Mouse (Mus musculus): ENCODE results near the gene Ybey. TPM values are rescaled to one million over a fixed set of nuclear protein-coding genes. Genes with fewer than 3 reads are reported as not detected.
A peak's percentile ranks its signal among the peaks of the same experiment; 100 is the strongest.

The Ybey gene
- polyA plus RNA-seq, 1 experiment from 2014 or later: 2.6 TPM

GRCm38 (mm10) chr10:76442178-76443088 lies 26.5 kb downstream of the Ybey start, which contains the start of gene Pcnt:
Gene Pcnt, minus strand, starts transcription at chr10:76442786.
- peak within 1 kb of the TSS; percentile 97 for H3K27ac ChIP-seq (replicated peaks)
- H3K9me3 ChIP-seq (replicated peaks): no peaks in the 10 kb centered on the region
- H3K36me3 ChIP-seq (replicated peaks): peaks cover 30% of the 10 kb centered on the region
- peaks cover 53% of the 10 kb centered on the region for H3K4me1 ChIP-seq (replicated peaks)
- H3K4me2 ChIP-seq: peak within 1 kb of the TSS; percentile 84
- H3K4me3 ChIP-seq (replicated peaks): peak within 1 kb of the TSS; percentile 81
- peak; percentile 98 for ATAC-seq (ENCODE audit: insufficient read depth)
- H3K27me3 ChIP-seq: no peaks in the 10 kb centered on the region
- under 1% methylated on average over 78 of the region's 78 CpGs for WGBS (ENCODE audit: insufficient replicate concordance)
- H3K9ac ChIP-seq: peak within 1 kb of the TSS; percentile 80

GRCm38 (mm10) chr10:76440281-76440680 lies 28.6 kb downstream of the Ybey start, which contains the start of gene AC141477.1:
Gene AC141477.1, minus strand, starts transcription at chr10:76440444.
- H3K27ac ChIP-seq (replicated peaks): no peak within 1 kb of the TSS
- H3K36me3 ChIP-seq (replicated peaks): peaks cover 52% of the 10 kb centered on the region
- H3K27me3 ChIP-seq: no peaks in the 10 kb centered on the region
- ATAC-seq (ENCODE audit: insufficient read depth): no peak
- peak within 1 kb of the TSS; percentile 81 for H3K4me3 ChIP-seq (replicated peaks)
- H3K4me1 ChIP-seq (replicated peaks): peaks cover 32% of the 10 kb centered on the region
- no peaks in the 10 kb centered on the region for H3K9me3 ChIP-seq (replicated peaks)
- H3K4me2 ChIP-seq: peak within 1 kb of the TSS; percentile 84
- WGBS (ENCODE audit: insufficient replicate concordance): 88% methylated on average over 17 of the region's 17 CpGs
- 0 out of 2 replicates have a peak within 1 kb of the TSS, but pooled peaks have one; percentile 80 for H3K9ac ChIP-seq

DNA sequence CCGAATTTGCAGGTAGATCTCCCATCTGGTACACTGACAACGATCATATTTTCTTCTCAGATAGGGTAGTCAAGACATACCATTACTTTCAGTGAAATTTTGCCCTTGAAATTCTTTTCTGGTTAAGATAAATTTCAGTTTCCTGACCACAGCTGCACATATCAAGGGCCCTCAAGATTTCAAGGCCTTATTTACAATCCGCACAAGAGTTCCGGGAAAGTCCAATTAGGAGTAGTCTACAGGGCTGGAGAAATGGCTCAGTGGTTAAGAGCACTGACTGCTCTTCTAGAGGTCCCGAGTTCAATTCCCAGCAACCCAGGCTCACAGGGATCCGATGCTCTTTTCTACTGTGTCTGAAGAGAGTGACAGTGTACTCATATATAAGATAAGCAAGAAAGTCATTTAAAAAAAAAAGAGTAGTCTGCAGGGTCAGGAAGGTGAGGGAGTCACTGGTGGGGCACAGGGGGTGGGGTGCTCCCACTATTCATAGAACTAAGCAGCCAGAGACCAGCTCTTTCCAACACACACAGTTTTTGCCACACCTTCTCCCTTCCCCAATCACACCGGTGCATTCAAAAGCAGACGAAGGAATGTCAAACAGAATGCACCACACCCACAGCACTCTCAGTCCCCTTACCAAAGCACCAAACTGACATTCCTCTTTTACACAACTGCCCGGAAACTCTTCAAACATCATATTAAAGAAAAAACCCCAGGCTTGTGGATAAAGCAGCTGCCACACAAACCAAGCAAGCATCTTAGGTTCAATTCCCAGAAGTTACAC lies 29.6 kb downstream of the Ybey start:
- 82% methylated on average over 9 of the region's 9 CpGs for WGBS (ENCODE audit: insufficient replicate concordance)
- Histone ChIP-seq H3K4me2 (no peak overlapping the region), H3K27me3 (no peaks in the 10 kb centered on the region), H3K9me3 (replicated peaks) (no peaks in the 10 kb centered on the region), H3K4me3 (replicated peaks) (no peak overlapping the region), H3K4me1 (replicated peaks) (peaks cover 29% of the 10 kb centered on the region), H3K9ac (no peak overlapping the region), H3K27ac (replicated peaks) (no peak overlapping the region), H3K36me3 (replicated peaks) (peaks cover 62% of the 10 kb centered on the region)
- ATAC-seq (ENCODE audit: insufficient read depth): no peak

- Histone ChIP-seq H3K27ac (replicated peaks) (no peak overlapping the region), H3K4me2 (no peak overlapping the region), H3K4me3 (replicated peaks) (no peak overlapping the region), H3K36me3 (replicated peaks) (peaks cover 100% of the 10 kb centered on the region), H3K4me1 (replicated peaks) (no peaks in the 10 kb centered on the region), H3K9me3 (replicated peaks) (no peaks in the 10 kb centered on the region), H3K9ac (no peak overlapping the region), H3K27me3 (no peaks in the 10 kb centered on the region)
- WGBS (ENCODE audit: insufficient replicate concordance): 84% methylated on average over 11 of the region's 11 CpGs
- ATAC-seq (ENCODE audit: insufficient read depth): no peak
Measured at GRCm38 (mm10) chr10:76433925-76434324, 35.0 kb downstream of the Ybey start.

- ATAC-seq (ENCODE audit: insufficient read depth): no peak
- Histone ChIP-seq H3K4me1 (replicated peaks) (no peaks in the 10 kb centered on the region), H3K27ac (replicated peaks) (no peak overlapping the region), H3K36me3 (replicated peaks) (peaks cover 96% of the 10 kb centered on the region), H3K4me3 (replicated peaks) (no peak overlapping the region), H3K4me2 (no peak overlapping the region), H3K27me3 (no peaks in the 10 kb centered on the region), H3K9me3 (replicated peaks) (no peaks in the 10 kb centered on the region), H3K9ac (no peak overlapping the region)
- 79% methylated on average over 7 of the region's 7 CpGs for WGBS (ENCODE audit: insufficient replicate concordance)
Measured at GRCm38 (mm10) chr10:76425674-76426073, 43.2 kb downstream of the Ybey start.

- Histone ChIP-seq H3K4me2 (no peak overlapping the region), H3K9ac (no peak overlapping the region), H3K27ac (replicated peaks) (no peak overlapping the region), H3K4me1 (replicated peaks) (no peaks in the 10 kb centered on the region), H3K36me3 (replicated peaks) (peaks cover 99% of the 10 kb centered on the region), H3K4me3 (replicated peaks) (no peak overlapping the region), H3K27me3 (no peaks in the 10 kb centered on the region), H3K9me3 (replicated peaks) (no peaks in the 10 kb centered on the region)
- no peak for ATAC-seq (ENCODE audit: insufficient read depth)
- WGBS (ENCODE audit: insufficient replicate concordance): 89% methylated on average over 12 of the region's 12 CpGs
Measured at GRCm38 (mm10) chr10:76416811-76417210, 52.1 kb downstream of the Ybey start.

Other genes starting within 250 kb of the Ybey start
- 5.7 and 5.9 TPM in 2 replicates for gene Prmt2, start 231.2 kb downstream of the Ybey start, polyA plus RNA-seq (2015; fragmentation: Nextera tagmentation; extraction: Ambion mirVana)
- gene S100b, start 215.3 kb downstream of the Ybey start, polyA plus RNA-seq (2015; fragmentation: Nextera tagmentation; extraction: Ambion mirVana): 0.08 and 0.12 TPM in 2 replicates
- gene Dip2a, start 123.8 kb downstream of the Ybey start, polyA plus RNA-seq (2015; fragmentation: Nextera tagmentation; extraction: Ambion mirVana): 1.2 and 1.8 TPM in 2 replicates
- gene AC141477.1, start 28.7 kb downstream of the Ybey start, polyA plus RNA-seq (2015; fragmentation: Nextera tagmentation; extraction: Ambion mirVana): not detected in 2 replicates
- gene Pcnt, start 26.3 kb downstream of the Ybey start, polyA plus RNA-seq (2015; fragmentation: Nextera tagmentation; extraction: Ambion mirVana): 8.0 and 8.6 TPM in 2 replicates
- not detected in 2 replicates for gene 2610028H24Rik, start 20.0 kb downstream of the Ybey start, polyA plus RNA-seq (2015; fragmentation: Nextera tagmentation; extraction: Ambion mirVana)
- 18.0 and 18.5 TPM in 2 replicates for gene Mcm3ap, start 187 bp downstream of the Ybey start, polyA plus RNA-seq (2015; fragmentation: Nextera tagmentation; extraction: Ambion mirVana)
- 68.0 and 71.8 TPM in 2 replicates for gene Lss, start 62.5 kb upstream of the Ybey start, polyA plus RNA-seq (2015; fragmentation: Nextera tagmentation; extraction: Ambion mirVana)
- not detected in 2 replicates for gene Spatc1l, start 93.2 kb upstream of the Ybey start, polyA plus RNA-seq (2015; fragmentation: Nextera tagmentation; extraction: Ambion mirVana)
- gene Ftcd, start 106.5 kb upstream of the Ybey start, polyA plus RNA-seq (2015; fragmentation: Nextera tagmentation; extraction: Ambion mirVana): 41.2 and 55.5 TPM in 2 replicates
- 9.8 and 10.6 TPM in 2 replicates for gene Col6a2, start 154.5 kb upstream of the Ybey start, polyA plus RNA-seq (2015; fragmentation: Nextera tagmentation; extraction: Ambion mirVana)

Measured in liver, embryonic 15.5 days (tissue).